Mouse (Mus musculus) ovary, adult 2 months (tissue): ENCODE results near the gene Lelp1. TPM values are rescaled to one million over a fixed set of nuclear protein-coding genes. Genes with fewer than 3 reads are reported as not detected.

Experiments used
- polyA plus RNA-seq: library from polyadenylated mRNA; depleted of rRNA; stranded (reverse); fragments of >200 nt; gene quantifications from 2 replicates; pipeline ENCODE4 v1.2.3, GENCODE M21; 2012; rRNA removed

The Lelp1 gene
- not detected in 2 replicates for polyA plus RNA-seq

DNA sequence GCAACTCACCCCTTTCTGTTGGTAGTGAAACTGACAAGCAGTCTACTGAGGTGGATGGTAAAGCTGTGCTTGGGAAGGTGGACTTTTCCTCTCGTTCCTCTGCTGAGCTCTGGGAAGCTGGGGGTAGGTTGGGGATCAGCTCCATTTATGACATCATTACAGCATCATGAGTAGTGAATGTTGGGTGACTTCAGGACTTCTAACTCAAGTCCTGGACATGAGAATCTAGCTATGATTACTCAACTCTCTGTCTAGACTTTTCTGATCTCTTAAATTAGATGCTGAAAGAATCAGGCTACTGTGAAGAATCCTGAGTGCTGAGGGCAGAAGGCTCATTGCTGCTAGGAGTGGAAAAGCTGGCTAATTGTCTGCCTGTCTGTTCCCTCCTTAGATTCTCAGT lies at the start of gene Lelp1:
Gene Lelp1, minus strand, starts transcription at position 101 of the 400 bp plus-strand sequence.

DNA sequence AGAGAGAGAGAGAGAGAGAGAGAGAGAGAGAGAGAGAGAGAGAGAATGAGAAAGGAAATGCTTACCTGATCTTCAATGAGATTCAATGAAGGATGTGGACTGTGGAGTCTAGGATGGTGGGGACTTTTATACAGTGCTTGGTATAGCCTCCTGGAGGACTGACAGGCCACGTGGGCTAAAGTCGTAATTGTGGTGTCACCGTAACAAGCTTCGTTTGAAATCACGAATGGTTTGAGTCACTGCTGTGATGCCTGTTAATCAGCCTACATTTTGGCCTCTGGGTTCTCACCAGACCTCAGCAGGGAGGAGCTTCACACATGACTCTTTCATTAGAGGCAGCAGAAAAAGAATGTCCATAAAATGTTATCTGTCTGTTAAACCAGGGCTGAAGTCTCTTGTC lies 18.7 kb downstream of the Lelp1 start, which contains the start of gene Prr9:
Gene Prr9, minus strand, starts transcription at position 101 of the 400 bp plus-strand sequence.

Other genes with a start within 250 kb of the Lelp1 start
- gene Pglyrp3, start 128.2 kb downstream of the Lelp1 start, polyA plus RNA-seq, result not detected in 2 replicates
- gene Lor, start 59.6 kb downstream of the Lelp1 start, polyA plus RNA-seq, result 0.97 and 1.4 TPM in 2 replicates
- gene Prr9, start 18.8 kb downstream of the Lelp1 start, polyA plus RNA-seq, result not detected in 2 replicates
- 0.06 TPM in 1 of 2 replicates, not detected in the other for gene Sprr2a1, start 73.1 kb upstream of the Lelp1 start, polyA plus RNA-seq
- 51.3 and 98.3 TPM in 2 replicates for gene Sprr2a2, start 73.2 kb upstream of the Lelp1 start, polyA plus RNA-seq
- gene Sprr2a3, start 142.7 kb upstream of the Lelp1 start, polyA plus RNA-seq, result 3.7 and 6.8 TPM in 2 replicates
- gene Sprr2b, start 173.9 kb upstream of the Lelp1 start, polyA plus RNA-seq, result 0.78 and 6.6 TPM in 2 replicates
- gene Sprr2d, start 196.4 kb upstream of the Lelp1 start, polyA plus RNA-seq, result 0.73 and 0.80 TPM in 2 replicates
- 0.26 and 0.29 TPM in 2 replicates for gene Sprr2e, start 209.4 kb upstream of the Lelp1 start, polyA plus RNA-seq
- 72.6 and 147 TPM in 2 replicates for gene Sprr2f, start 222.4 kb upstream of the Lelp1 start, polyA plus RNA-seq
- gene Sprr2h, start 242.9 kb upstream of the Lelp1 start, polyA plus RNA-seq, result not detected in 2 replicates